In the genomic region with DNA sequence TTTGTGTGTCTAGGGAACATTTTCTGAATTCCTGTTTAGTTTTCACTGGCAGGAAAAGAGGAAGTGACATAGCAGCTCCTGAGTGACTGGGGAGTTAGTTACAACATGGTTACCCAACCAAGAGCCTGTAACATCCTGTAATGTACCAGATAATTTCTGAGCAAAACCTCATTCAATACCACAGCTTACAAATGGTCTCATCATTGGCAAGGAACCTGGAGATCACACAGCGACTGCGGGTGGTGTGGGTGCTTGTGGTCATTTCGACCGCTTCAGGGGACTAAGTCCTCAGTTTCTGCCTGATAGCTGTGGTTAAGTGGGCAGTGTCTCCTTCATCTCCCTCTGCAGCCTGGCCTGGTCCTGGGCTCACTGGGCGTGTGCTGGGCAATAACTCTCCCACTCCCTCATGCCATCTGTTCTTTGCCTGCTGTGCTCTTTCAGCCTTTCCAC, we compare ENCODE assay signal across 13 mouse cellular contexts. TPM values are rescaled to one million over a fixed set of nuclear protein-coding genes. Genes with fewer than 3 reads are reported as not detected.
DNase-seq lines count a peak whose midpoint lies in the region; ATAC-seq and TF ChIP-seq lines count a peak whose summit lies in the region.
"Had no signal": no experiment of that assay in that cellular context is flagged by ENCODE, and none has a peak within 500 bp of the region (broad histone marks: within the 10 kb centered on the region; RNA-seq: fewer than 3 reads in every experiment).

No protein-coding gene starts in this region.

- peaks cover 11% of the 10 kb centered on the region for H3K79me3 ChIP-seq in C2C12 (ENCODE audit: low read depth)

- TF ChIP-seq POLR2A in embryonic fibroblast, embryonic 13.5 days (IDR thresholded peaks at IDR 0.05; ENCODE audit: low read depth, low read length) = no peak

- H3K27me3 ChIP-seq in heart, postnatal 0 days (ENCODE audit: control insufficient read depth, insufficient read depth, low read length) = no peaks in the 10 kb centered on the region
- no peaks in the 10 kb centered on the region for H3K27me3 ChIP-seq in heart, embryonic 11.5 days (ENCODE audit: control insufficient read depth, insufficient read depth, low read length)
- H3K27me3 ChIP-seq in C2C12 (ENCODE audit: control insufficient read depth, insufficient read depth, insufficient read length) = no peaks in the 10 kb centered on the region
- no peaks in the 10 kb centered on the region for H3K27me3 ChIP-seq in intestine, embryonic 15.5 days (replicated peaks)
- H3K27me3 ChIP-seq: forebrain, embryonic 13.5 days; limb, embryonic 12.5 days had no signal

- no peak for ATAC-seq in heart, postnatal 0 days (ENCODE audit: insufficient read depth, low read depth)
- ATAC-seq in heart, embryonic 11.5 days (replicated peaks; ENCODE audit: insufficient number of reproducible peaks, low FRiP score, low TSS enrichment) = no peak
- ATAC-seq in megakaryocyte-erythroid progenitor cell, adult 5-6 weeks (replicated peaks; ENCODE audit: low FRiP score, low TSS enrichment, poor library complexity, severe bottlenecking) = peak; percentile 31; the same call in 1 of the 2 replicates
- no peak for ATAC-seq in intestine, embryonic 15.5 days
- ATAC-seq: forebrain, embryonic 13.5 days; intestine, postnatal 0 days had no signal

- H3K4me2 ChIP-seq in heart, postnatal 0 days (ENCODE audit: low read depth, low read length) = no peak overlapping the region
- no peak overlapping the region for H3K4me2 ChIP-seq in heart, embryonic 11.5 days
- H3K4me2 ChIP-seq in intestine, embryonic 15.5 days (replicated peaks) = no peak overlapping the region
- H3K4me2 ChIP-seq: forebrain, embryonic 13.5 days; limb, embryonic 12.5 days had no signal

- H3K9me3 ChIP-seq in heart, postnatal 0 days (replicated peaks; ENCODE audit: control insufficient read depth, low read length) = no peaks in the 10 kb centered on the region
- H3K9me3 ChIP-seq in heart, embryonic 11.5 days (replicated peaks; ENCODE audit: control insufficient read depth, low read length) = no peaks in the 10 kb centered on the region
- H3K9me3 ChIP-seq in intestine, embryonic 15.5 days = no peaks in the 10 kb centered on the region
- H3K9me3 ChIP-seq: forebrain, embryonic 13.5 days; limb, embryonic 12.5 days had no signal

- no peak overlapping the region for H3K27ac ChIP-seq in heart, postnatal 0 days (ENCODE audit: low read depth)
- H3K27ac ChIP-seq in heart, embryonic 11.5 days (ENCODE audit: low read depth, low read length) = no peak overlapping the region
- H3K27ac ChIP-seq in embryonic fibroblast, embryonic 13.5 days (ENCODE audit: insufficient read depth, low read length) = peak overlapping the region; percentile 30; the same call in 1 of the 2 replicates
- no peak overlapping the region for H3K27ac ChIP-seq in intestine, embryonic 15.5 days
- H3K27ac ChIP-seq: forebrain, embryonic 13.5 days; limb, embryonic 12.5 days had no signal

- H3K4me3 ChIP-seq in heart, postnatal 0 days (ENCODE audit: low read depth, low read length) = no peak overlapping the region
- no peak overlapping the region for H3K4me3 ChIP-seq in heart, embryonic 11.5 days (ENCODE audit: low read depth, low read length)
- no peak overlapping the region for H3K4me3 ChIP-seq in C2C12 (ENCODE audit: insufficient read depth, poor library complexity, severe bottlenecking)
- no peak overlapping the region for H3K4me3 ChIP-seq in embryonic fibroblast, embryonic 13.5 days (ENCODE audit: insufficient read depth, low read length)
- H3K4me3 ChIP-seq in intestine, embryonic 15.5 days (replicated peaks) = no peak overlapping the region
- H3K4me3 ChIP-seq: forebrain, embryonic 13.5 days; limb, embryonic 12.5 days had no signal

- H3K36me3 ChIP-seq in heart, postnatal 0 days (replicated peaks; ENCODE audit: control insufficient read depth, insufficient read depth, low read length) = no peaks in the 10 kb centered on the region; the same call in 1 of the 2 replicates
- no peaks in the 10 kb centered on the region for H3K36me3 ChIP-seq in heart, embryonic 11.5 days (ENCODE audit: control insufficient read depth, insufficient read depth, low read length)
- no peaks in the 10 kb centered on the region for H3K36me3 ChIP-seq in C2C12 (ENCODE audit: control insufficient read depth, insufficient read depth)
- H3K36me3 ChIP-seq in intestine, embryonic 15.5 days = no peaks in the 10 kb centered on the region

- WGBS in heart, postnatal 0 days = 78% methylated on average over 5 of the region's 5 CpGs
- WGBS in heart, embryonic 11.5 days (ENCODE audit: insufficient replicate concordance) = 81% methylated on average over 5 of the region's 5 CpGs
- 84% methylated on average over 5 of the region's 5 CpGs for WGBS in intestine, embryonic 15.5 days

- H3ac ChIP-seq in C2C12 (ENCODE audit: control insufficient read depth, insufficient read length, low read depth) = no peak overlapping the region

- TF ChIP-seq EP300 in heart, postnatal 0 days (IDR thresholded peaks at IDR 0.05; ENCODE audit: low read depth) = no peak

- peaks cover 14% of the 10 kb centered on the region for H3K79me2 ChIP-seq in C2C12 (ENCODE audit: control insufficient read depth, insufficient read depth)

- TF ChIP-seq CTCF in heart, postnatal 0 days (IDR thresholded peaks at IDR 0.05; ENCODE audit: low read depth) = no peak
- no peak for TF ChIP-seq CTCF in C2C12 (IDR thresholded peaks at IDR 0.05; ENCODE audit: control insufficient read depth, insufficient read depth, insufficient read length)
- no peak for TF ChIP-seq CTCF in embryonic fibroblast, embryonic 13.5 days (IDR thresholded peaks at IDR 0.05; ENCODE audit: borderline replicate concordance, insufficient read depth, low read length)

- DNase-seq in heart, postnatal 0 days (ENCODE audit: low spot score) = peak; percentile 16
- no peak for DNase-seq in heart, adult 8-10 months (ENCODE audit: low spot score)
- DNase-seq in ovary, postnatal 14 days (ENCODE audit: low spot score) = no peak
- DNase-seq: heart, postnatal 4 days; midbrain, embryonic 14.5 days had no signal

- H3K4me1 ChIP-seq in heart, postnatal 0 days (ENCODE audit: control insufficient read depth, insufficient read depth) = peaks cover 5% of the 10 kb centered on the region; the same call in 1 of the 2 replicates
- H3K4me1 ChIP-seq in heart, embryonic 11.5 days (ENCODE audit: control insufficient read depth, insufficient read depth, low read length) = 0 out of 2 replicates have a peak, but pooled peaks cover 6% of the 10 kb centered on the region
- H3K4me1 ChIP-seq in embryonic fibroblast, embryonic 13.5 days (ENCODE audit: control insufficient read depth, insufficient read depth, low read length) = peaks cover 3% of the 10 kb centered on the region; the same call in 1 of the 2 replicates
- H3K4me1 ChIP-seq in intestine, embryonic 15.5 days (replicated peaks) = no peaks in the 10 kb centered on the region

- no peak overlapping the region for H3K9ac ChIP-seq in heart, postnatal 0 days (replicated peaks; ENCODE audit: low read depth, low read length)
- no peak overlapping the region for H3K9ac ChIP-seq in heart, embryonic 11.5 days (ENCODE audit: low read depth, low read length)
- no peak overlapping the region for H3K9ac ChIP-seq in intestine, embryonic 15.5 days
- H3K9ac ChIP-seq: forebrain, embryonic 13.5 days; limb, embryonic 12.5 days had no signal

TF ChIP-seq in C2C12, 6 proteins besides CTCF, POLR2A, EP300 and RAD21:
- peak; percentile 71 for TF ChIP-seq MYOD1 (IDR thresholded peaks at IDR 0.05; ENCODE audit: control insufficient read depth, insufficient read length, low read depth)
- no peak for TF ChIP-seq MYOG (IDR thresholded peaks at IDR 0.05; ENCODE audit: control insufficient read depth, extremely low read depth, insufficient read length)
- TF ChIP-seq CEBPB (IDR thresholded peaks at IDR 0.05; ENCODE audit: low read depth) = peak; percentile 88
- peak; percentile 57 for TF ChIP-seq MAX (IDR thresholded peaks at IDR 0.05)

RNA-seq across cellular contexts. Expression of a gene that starts 3.4 kb away (rescaled TPM):
- 27.9 and 35.4 TPM in 2 replicates for total RNA-seq in heart, postnatal 0 days (2014; rRNA removed; ENCODE audit: low replicate concordance)
- 8.3 and 8.8 TPM in 2 replicates for polyA plus RNA-seq in heart, postnatal 0 days (2015; fragmentation: Nextera tagmentation; extraction: Ambion mirVana)
- polyA plus RNA-seq in heart, embryonic 11.5 days (2014; fragmentation: Nextera tagmentation; extraction: Ambion mirVana) = 32.6 and 38.4 TPM in 2 replicates
- polyA plus RNA-seq in C2C12 (2012; fragmentation: generic; extraction: Trizol) = 22.8 TPM
- 40.6 and 53.2 TPM in 2 replicates for polyA plus RNA-seq in embryonic fibroblast, embryonic 13.5 days (2011; ENCODE audit: insufficient read length, low read depth, missing spikeins)
- total RNA-seq in megakaryocyte-erythroid progenitor cell, adult 5-6 weeks (2014; fragmentation: Nextera tagmentation) = 51.5 and 55.8 TPM in 2 replicates
- total RNA-seq in megakaryocyte-erythroid progenitor cell, adult 5-6 weeks (2017) = 66.9 and 89.3 TPM in 2 replicates
- total RNA-seq in heart, adult 8-10 months (2022) = 10 to 100 TPM in 3 of 4 experiments, 1 to 10 TPM in 1; 9.7 to 12.6 (median 10.7) TPM
- 28.6 and 32.6 TPM in 2 replicates for polyA plus RNA-seq in intestine, embryonic 15.5 days (2015; fragmentation: Nextera tagmentation; extraction: Ambion mirVana)

RNA-seq across cellular contexts. Expression of a gene that starts 50.1 kb away (rescaled TPM):
- total RNA-seq in heart, postnatal 0 days (2014; rRNA removed; ENCODE audit: low replicate concordance) = 40.1 and 51.3 TPM in 2 replicates
- polyA plus RNA-seq in heart, postnatal 0 days (2015; fragmentation: Nextera tagmentation; extraction: Ambion mirVana) = 46.7 and 49.5 TPM in 2 replicates
- 41.6 and 43.8 TPM in 2 replicates for polyA plus RNA-seq in heart, embryonic 11.5 days (2014; fragmentation: Nextera tagmentation; extraction: Ambion mirVana)
- 35.1 TPM for polyA plus RNA-seq in C2C12 (2012; fragmentation: generic; extraction: Trizol)
- polyA plus RNA-seq in embryonic fibroblast, embryonic 13.5 days (2011; ENCODE audit: insufficient read length, low read depth, missing spikeins) = 58.4 and 63.7 TPM in 2 replicates
- total RNA-seq in megakaryocyte-erythroid progenitor cell, adult 5-6 weeks (2014; fragmentation: Nextera tagmentation) = 42.2 and 42.5 TPM in 2 replicates
- total RNA-seq in megakaryocyte-erythroid progenitor cell, adult 5-6 weeks (2017) = 26.5 and 26.6 TPM in 2 replicates
- 10 to 100 TPM; 16.6 to 20.3 (median 18.0) TPM for total RNA-seq in heart, adult 8-10 months (2022)
- 69.3 and 76.8 TPM in 2 replicates for polyA plus RNA-seq in intestine, embryonic 15.5 days (2015; fragmentation: Nextera tagmentation; extraction: Ambion mirVana)

RNA-seq across cellular contexts. Expression of a gene that starts 57.2 kb away (rescaled TPM):
- 3.0 TPM in 1 of 2 replicates, not detected in the other for total RNA-seq in heart, postnatal 0 days (2014; rRNA removed; ENCODE audit: low replicate concordance)
- not detected in 2 replicates for polyA plus RNA-seq in heart, postnatal 0 days (2015; fragmentation: Nextera tagmentation; extraction: Ambion mirVana)
- polyA plus RNA-seq in heart, embryonic 11.5 days (2014; fragmentation: Nextera tagmentation; extraction: Ambion mirVana) = not detected in 2 replicates
- polyA plus RNA-seq in C2C12 (2012; fragmentation: generic; extraction: Trizol) = not detected
- not detected in 2 replicates for polyA plus RNA-seq in embryonic fibroblast, embryonic 13.5 days (2011; ENCODE audit: insufficient read length, low read depth, missing spikeins)
- not detected in 2 replicates for total RNA-seq in megakaryocyte-erythroid progenitor cell, adult 5-6 weeks (2014; fragmentation: Nextera tagmentation)
- not detected in 2 replicates for total RNA-seq in megakaryocyte-erythroid progenitor cell, adult 5-6 weeks (2017)
- not detected for total RNA-seq in heart, adult 8-10 months (2022)
- polyA plus RNA-seq in intestine, embryonic 15.5 days (2015; fragmentation: Nextera tagmentation; extraction: Ambion mirVana) = 1.5 and 1.9 TPM in 2 replicates
- total RNA-seq: heart, postnatal 4 days had no signal
- polyA plus RNA-seq: forebrain, embryonic 13.5 days; limb, embryonic 12.5 days; midbrain, embryonic 14.5 days had no signal
